Mouse (Mus musculus) stomach, postnatal 0 days (tissue): Measurements from ENCODE around the gene Tpgs1.

Source experiments
- CTCF ChIP-seq: IDR thresholded peaks from 2 replicates; pipeline ENCODE4 v1.5.1; 2016; ENCODE audit warnings: antibody characterized with exemption, low read depth, mild to moderate bottlenecking, moderate library complexity
- EP300 ChIP-seq: optimal IDR thresholded peaks from 2 replicates; pipeline ENCODE3; 2016; ENCODE audit warnings: antibody characterized with exemption

- TF ChIP-seq CTCF = no peak
- TF ChIP-seq EP300 = no peak
Observed at GRCm38 (mm10) chr10:79723047-79723446, 53.9 kb downstream of the Tpgs1 start.
